Mouse (Mus musculus): ENCODE measurements at regions not wholly inside any gene's neighbourhood (a gene's known extent, or its start where the extent isn't known, plus 50 kb on each side); places are given as distances from the start of the nearest gene placed in this dataset.

DNA sequence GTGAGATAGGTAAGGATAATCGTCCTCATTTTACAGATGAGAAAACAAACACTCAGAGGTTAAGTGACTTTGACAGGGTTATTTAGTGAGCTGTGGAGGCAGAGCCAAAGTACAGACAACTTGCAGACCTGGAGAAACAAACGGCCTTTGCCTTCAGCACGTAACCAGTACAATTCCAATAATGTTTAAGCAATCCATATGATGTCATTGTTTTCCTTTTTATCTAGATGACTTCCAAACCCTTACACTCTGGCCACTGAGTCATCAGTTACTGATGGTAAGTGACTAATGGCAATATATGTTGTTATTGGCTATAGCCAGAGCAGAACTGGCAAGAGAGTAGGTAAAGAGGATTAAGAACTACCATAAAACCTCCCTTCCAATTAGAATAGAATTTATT, 567.6 kb downstream of the Adgrl2 start:
- H3K27ac ChIP-seq (replicated peaks): no peak overlapping the region
- H3K4me3 ChIP-seq: no peak overlapping the region
- peaks cover 14% of the 10 kb centered on the region for H3K27me3 ChIP-seq
- no peak for ATAC-seq (ENCODE audit: low FRiP score, low read depth)
- H3K4me1 ChIP-seq: peaks cover 13% of the 10 kb centered on the region
- no peaks in the 10 kb centered on the region for H3K9me3 ChIP-seq
- H3K4me2 ChIP-seq (replicated peaks): no peak overlapping the region
- no peak overlapping the region for H3K9ac ChIP-seq (replicated peaks)
- no peaks in the 10 kb centered on the region for H3K36me3 ChIP-seq
- 76% methylated on average over 3 of the region's 3 CpGs for WGBS

DNA sequence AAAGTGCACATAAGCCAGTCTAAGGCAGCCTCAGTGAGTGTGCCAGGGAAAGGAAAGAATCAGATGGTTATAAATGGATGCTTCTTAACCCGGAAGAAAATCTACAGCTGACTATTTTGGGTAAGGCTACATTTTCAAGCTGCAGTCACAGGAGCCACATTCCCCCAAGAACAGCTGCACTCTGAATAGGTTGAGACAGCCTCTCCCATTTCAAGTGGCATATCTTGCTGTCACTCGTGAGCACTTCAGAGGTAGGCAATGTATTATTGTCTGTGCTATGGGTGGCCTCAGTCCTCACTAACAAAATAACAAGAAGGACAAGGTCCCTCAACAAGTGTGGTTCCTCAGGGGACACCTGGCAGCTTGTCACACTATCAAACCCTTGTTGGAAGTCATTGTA, 568.1 kb downstream of the Adgrl2 start:
- Histone ChIP-seq H3K4me3 (no peak overlapping the region), H3K4me2 (replicated peaks) (no peak overlapping the region), H3K36me3 (no peaks in the 10 kb centered on the region), H3K27ac (replicated peaks) (no peak overlapping the region), H3K27me3 (peaks cover 10% of the 10 kb centered on the region), H3K4me1 (peaks cover 16% of the 10 kb centered on the region), H3K9ac (replicated peaks) (no peak overlapping the region), H3K9me3 (no peaks in the 10 kb centered on the region)
- ATAC-seq (ENCODE audit: low FRiP score, low read depth): no peak
- WGBS: 85% methylated on average over 2 of the region's 2 CpGs

DNA sequence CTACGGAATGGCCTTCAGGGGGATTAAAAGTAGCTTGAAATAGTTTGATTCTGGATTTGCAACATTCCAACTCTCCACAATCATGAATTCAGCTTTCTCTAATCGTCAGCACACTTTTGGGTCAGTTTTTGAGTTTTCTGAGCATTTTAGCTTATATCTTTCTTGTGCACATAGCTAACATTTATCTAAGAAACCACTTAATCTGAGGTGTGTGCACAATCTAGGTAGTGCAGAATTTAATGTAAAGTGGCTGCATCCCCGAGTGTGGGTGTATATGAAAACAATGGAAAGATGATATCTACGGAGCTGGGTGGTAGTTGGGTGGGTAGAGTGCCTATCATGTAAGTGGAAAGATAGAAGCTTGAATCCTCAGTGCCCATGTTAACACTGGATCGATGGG, 570.1 kb downstream of the Adgrl2 start:
- Histone ChIP-seq H3K9me3 (no peaks in the 10 kb centered on the region), H3K27ac (replicated peaks) (no peak overlapping the region), H3K9ac (replicated peaks) (no peak overlapping the region), H3K4me3 (no peak overlapping the region), H3K36me3 (no peaks in the 10 kb centered on the region), H3K4me2 (replicated peaks) (no peak overlapping the region), H3K4me1 (peaks cover 16% of the 10 kb centered on the region), H3K27me3 (peaks cover 3% of the 10 kb centered on the region)
- 91% methylated on average over 5 of the region's 5 CpGs for WGBS
- no peak for ATAC-seq (ENCODE audit: low FRiP score, low read depth)

DNA sequence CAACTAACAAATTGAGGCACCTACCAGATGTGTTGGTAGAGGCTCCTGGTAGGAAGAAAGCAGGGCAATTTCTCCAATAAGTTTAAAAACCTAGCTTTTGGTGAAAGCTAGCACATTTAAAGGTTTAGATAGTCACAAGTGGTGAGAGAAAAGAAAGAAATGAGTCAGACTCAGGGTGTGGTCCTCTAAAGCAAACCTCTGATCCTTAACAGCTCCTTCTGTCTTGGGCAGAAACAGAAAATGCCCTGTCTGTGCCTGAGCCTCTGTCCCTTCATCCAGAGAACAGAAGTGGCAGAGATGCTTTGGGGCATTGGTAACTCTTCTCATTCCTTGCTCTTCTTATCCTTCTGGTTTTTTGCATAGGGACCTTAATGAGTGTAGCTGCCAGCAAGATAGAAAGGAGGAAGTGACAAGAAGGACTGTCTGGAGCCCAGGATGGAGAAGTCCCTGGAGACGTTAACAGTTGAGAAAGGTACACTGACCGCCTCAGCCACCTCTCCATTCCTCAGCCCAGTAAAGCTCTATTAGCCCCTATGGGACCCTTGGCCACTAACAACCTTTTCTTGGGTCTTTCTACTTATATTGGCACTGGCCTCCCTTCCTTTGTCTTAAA, 570.8 kb downstream of the Adgrl2 start:
- no peaks in the 10 kb centered on the region for H3K9me3 ChIP-seq
- 85% methylated on average over 2 of the region's 2 CpGs for WGBS

DNA sequence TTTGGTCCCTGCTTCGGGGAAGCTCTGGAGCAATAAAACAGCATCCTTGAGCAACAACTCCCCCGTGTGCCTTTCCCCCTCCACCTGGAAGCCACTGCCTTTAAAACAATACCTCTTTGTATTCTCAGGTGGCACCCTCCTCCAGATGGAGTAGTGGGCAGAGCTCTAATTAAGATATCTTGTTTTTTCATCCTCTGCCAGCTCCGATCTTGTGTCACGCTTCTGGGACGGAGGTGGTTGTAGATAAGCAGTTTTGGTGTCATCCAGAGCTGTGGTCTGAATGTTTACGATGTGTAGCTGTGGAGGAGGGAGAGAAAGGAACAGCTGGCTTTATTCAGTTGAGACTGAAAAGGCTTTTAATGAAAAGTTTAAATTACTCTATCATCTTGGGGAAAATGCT, 572.3 kb downstream of the Adgrl2 start:
- no peak for ATAC-seq (ENCODE audit: low FRiP score, low read depth)
- no peaks in the 10 kb centered on the region for H3K36me3 ChIP-seq
- no peaks in the 10 kb centered on the region for H3K9me3 ChIP-seq
- H3K27ac ChIP-seq (replicated peaks): no peak overlapping the region
- no peaks in the 10 kb centered on the region for H3K27me3 ChIP-seq
- no peak overlapping the region for H3K4me2 ChIP-seq (replicated peaks)
- 22% methylated on average over 6 of the region's 6 CpGs for WGBS
- H3K9ac ChIP-seq (replicated peaks): no peak overlapping the region
- H3K4me3 ChIP-seq: no peak overlapping the region
- H3K4me1 ChIP-seq: peaks cover 7% of the 10 kb centered on the region

More for the DNA sequence above, 570.8 kb downstream of the Adgrl2 start:
- H3K36me3 ChIP-seq: no peaks in the 10 kb centered on the region
- H3K9ac ChIP-seq (replicated peaks): no peak overlapping the region
- H3K27ac ChIP-seq (replicated peaks): no peak overlapping the region
- ATAC-seq (ENCODE audit: low FRiP score, low read depth): no peak
- H3K4me2 ChIP-seq (replicated peaks): no peak overlapping the region
- H3K4me3 ChIP-seq: no peak overlapping the region
- H3K27me3 ChIP-seq: no peaks in the 10 kb centered on the region
- H3K4me1 ChIP-seq: peaks cover 11% of the 10 kb centered on the region

DNA sequence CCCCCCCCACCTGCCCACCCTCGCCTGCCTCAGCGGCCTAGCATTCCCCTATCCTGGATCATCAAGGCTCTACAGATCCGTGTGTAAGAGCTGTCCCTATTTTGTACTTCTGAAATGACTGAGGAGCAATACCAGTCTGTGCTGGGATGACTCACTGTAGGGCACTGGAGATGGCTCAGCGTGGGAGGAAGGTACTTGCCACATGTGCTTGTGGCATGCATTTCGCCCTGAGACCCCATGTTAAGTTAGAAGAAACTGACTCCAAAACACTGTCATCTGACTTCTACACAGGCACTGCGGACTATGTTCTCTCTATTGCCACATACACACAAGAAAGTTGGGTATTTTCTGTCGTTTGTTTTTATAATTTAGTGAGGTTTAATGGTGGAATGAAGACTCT, 574.9 kb downstream of the Adgrl2 start:
- 80% methylated on average over 7 of the region's 7 CpGs for WGBS
- Histone ChIP-seq H3K36me3 (no peaks in the 10 kb centered on the region), H3K4me1 (peaks cover 7% of the 10 kb centered on the region), H3K9me3 (no peaks in the 10 kb centered on the region), H3K9ac (replicated peaks) (no peak overlapping the region), H3K27ac (replicated peaks) (no peak overlapping the region), H3K27me3 (no peaks in the 10 kb centered on the region), H3K4me3 (no peak overlapping the region), H3K4me2 (replicated peaks) (no peak overlapping the region)
- ATAC-seq (ENCODE audit: low FRiP score, low read depth): no peak

DNA sequence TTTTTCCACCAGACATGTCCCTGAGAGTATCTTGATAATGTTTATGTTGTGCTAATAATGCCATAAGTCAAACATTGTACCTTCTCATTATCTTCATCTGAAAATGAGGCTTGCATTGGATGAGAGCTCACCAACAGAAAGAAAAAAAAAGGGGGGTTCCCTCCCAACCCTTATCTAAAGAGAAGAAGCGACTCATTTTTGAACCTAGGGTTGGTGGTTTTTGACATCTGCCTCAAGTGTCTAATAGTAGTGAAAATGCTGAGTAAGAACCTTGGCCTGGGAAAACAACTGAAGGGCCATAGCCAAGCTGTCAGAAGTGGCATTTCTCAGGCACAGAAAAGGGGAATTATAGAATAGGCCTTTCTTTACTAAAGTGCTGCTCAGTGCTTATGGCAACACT, 577.3 kb downstream of the Adgrl2 start:
- Histone ChIP-seq H3K27me3 (no peaks in the 10 kb centered on the region), H3K9me3 (no peaks in the 10 kb centered on the region), H3K36me3 (no peaks in the 10 kb centered on the region), H3K4me2 (replicated peaks) (no peak overlapping the region), H3K9ac (replicated peaks) (no peak overlapping the region), H3K4me3 (no peak overlapping the region), H3K4me1 (peaks cover 5% of the 10 kb centered on the region), H3K27ac (replicated peaks) (no peak overlapping the region)
- WGBS: 78% methylated on average over 1 of the region's 1 CpGs
- no peak for ATAC-seq (ENCODE audit: low FRiP score, low read depth)

DNA sequence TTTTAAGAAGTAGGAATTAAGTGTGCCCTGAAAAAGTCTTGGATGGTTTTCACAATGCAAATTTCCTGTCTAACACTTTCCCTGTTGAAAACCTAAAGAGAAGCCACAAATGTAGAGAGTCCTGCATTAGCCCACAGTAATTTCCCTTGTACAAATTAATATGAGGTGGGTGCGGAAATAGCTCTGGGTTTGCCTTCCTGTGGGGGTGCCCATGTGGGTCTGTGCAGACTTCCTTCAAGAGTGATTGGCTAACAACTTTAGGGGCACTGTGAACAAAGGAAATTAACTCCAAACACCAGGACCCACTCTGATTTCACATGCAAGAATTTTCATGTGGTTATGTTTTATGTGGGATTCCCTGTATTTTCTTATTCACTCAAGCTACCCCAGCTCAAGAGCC, 578.2 kb downstream of the Adgrl2 start:
- no peak overlapping the region for H3K4me2 ChIP-seq (replicated peaks)
- no peak overlapping the region for H3K4me3 ChIP-seq
- no peak overlapping the region for H3K27ac ChIP-seq (replicated peaks)
- WGBS: 79% methylated on average over 1 of the region's 1 CpGs
- H3K9ac ChIP-seq (replicated peaks): no peak overlapping the region
- H3K9me3 ChIP-seq: no peaks in the 10 kb centered on the region
- no peak for ATAC-seq (ENCODE audit: low FRiP score, low read depth)
- no peaks in the 10 kb centered on the region for H3K36me3 ChIP-seq
- no peaks in the 10 kb centered on the region for H3K27me3 ChIP-seq
- H3K4me1 ChIP-seq: no peaks in the 10 kb centered on the region

DNA sequence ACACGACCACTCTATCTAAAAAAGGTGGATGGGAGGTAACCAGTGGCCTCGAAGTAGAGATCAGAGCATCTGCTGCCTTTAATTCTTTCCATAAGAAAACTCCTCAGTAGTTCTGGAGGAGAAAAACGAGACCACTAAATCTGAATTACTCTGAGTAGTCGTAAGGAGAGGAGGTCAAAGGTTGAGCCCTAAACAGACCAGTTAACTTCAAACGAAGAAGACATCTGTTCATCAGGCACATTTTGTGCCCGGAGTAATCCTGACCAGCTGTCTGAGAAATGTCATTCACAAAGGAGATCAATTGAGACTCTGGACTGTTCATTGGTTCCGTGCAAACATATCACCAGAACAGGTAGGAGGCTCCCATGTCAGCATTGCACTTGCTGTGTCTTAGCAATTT, 592.0 kb downstream of the Adgrl2 start:
- no peak for ATAC-seq (ENCODE audit: low FRiP score, low read depth)
- no peaks in the 10 kb centered on the region for H3K9me3 ChIP-seq
- 29% methylated on average over 7 of the region's 7 CpGs for WGBS
- no peak overlapping the region for H3K4me3 ChIP-seq
- H3K27ac ChIP-seq (replicated peaks): no peak overlapping the region
- H3K4me2 ChIP-seq (replicated peaks): no peak overlapping the region
- no peak overlapping the region for H3K9ac ChIP-seq (replicated peaks)
- no peaks in the 10 kb centered on the region; the same call in 1 of the 2 replicates for H3K4me1 ChIP-seq
- H3K27me3 ChIP-seq: no peaks in the 10 kb centered on the region
- no peaks in the 10 kb centered on the region for H3K36me3 ChIP-seq

DNA sequence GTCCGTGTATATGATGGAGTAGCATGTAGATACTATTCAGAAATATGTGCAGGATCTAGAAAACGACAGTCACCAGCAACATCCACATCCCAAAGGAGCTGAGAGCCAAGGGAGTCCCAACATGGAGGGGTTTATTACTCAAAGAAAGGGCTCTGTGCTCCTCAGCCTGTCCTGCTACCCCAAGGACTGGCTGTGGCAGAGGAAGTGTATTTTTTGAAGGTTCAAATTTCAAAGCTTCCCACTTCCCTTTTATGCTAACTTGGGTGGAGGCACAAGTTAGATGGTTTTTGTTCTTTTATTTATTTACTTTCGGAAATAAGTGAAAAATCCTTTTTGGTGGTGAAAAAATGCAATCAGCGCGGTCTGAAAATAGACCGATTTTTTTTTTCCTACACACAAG, 602.8 kb downstream of the Adgrl2 start:
- Histone ChIP-seq H3K9me3 (no peaks in the 10 kb centered on the region), H3K4me1 (peaks cover 2% of the 10 kb centered on the region; the same call in 1 of the 2 replicates), H3K36me3 (no peaks in the 10 kb centered on the region), H3K27me3 (no peaks in the 10 kb centered on the region), H3K4me2 (replicated peaks) (no peak overlapping the region), H3K27ac (replicated peaks) (no peak overlapping the region), H3K4me3 (no peak overlapping the region), H3K9ac (replicated peaks) (no peak overlapping the region)
- no peak for ATAC-seq (ENCODE audit: low FRiP score, low read depth)
- WGBS: 83% methylated on average over 6 of the region's 6 CpGs

DNA sequence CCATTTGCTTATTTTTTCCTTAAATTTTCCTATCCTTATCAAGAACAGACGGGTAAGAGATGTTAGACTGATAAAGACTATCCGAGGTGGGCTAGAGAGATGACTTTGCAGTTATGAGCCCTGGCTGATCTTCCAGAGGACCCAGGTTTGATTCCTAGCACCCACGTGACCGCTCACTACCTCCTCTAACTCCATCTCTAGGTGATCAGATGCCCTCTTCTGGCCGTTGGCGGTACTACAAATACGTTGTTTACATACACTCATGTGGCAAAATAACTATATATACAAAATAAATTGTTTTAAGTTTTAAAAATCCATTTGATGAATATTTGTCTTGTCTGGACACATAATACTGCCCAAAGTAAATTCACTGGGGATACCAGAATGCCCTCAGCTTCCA, 604.6 kb downstream of the Adgrl2 start:
- ATAC-seq (ENCODE audit: low FRiP score, low read depth): no peak
- Histone ChIP-seq H3K36me3 (no peaks in the 10 kb centered on the region), H3K9ac (replicated peaks) (no peak overlapping the region), H3K27me3 (no peaks in the 10 kb centered on the region), H3K27ac (replicated peaks) (no peak overlapping the region), H3K4me3 (no peak overlapping the region), H3K9me3 (no peaks in the 10 kb centered on the region), H3K4me1 (peaks cover 2% of the 10 kb centered on the region; the same call in 1 of the 2 replicates), H3K4me2 (replicated peaks) (no peak overlapping the region)
- 91% methylated on average over 7 of the region's 7 CpGs for WGBS

DNA sequence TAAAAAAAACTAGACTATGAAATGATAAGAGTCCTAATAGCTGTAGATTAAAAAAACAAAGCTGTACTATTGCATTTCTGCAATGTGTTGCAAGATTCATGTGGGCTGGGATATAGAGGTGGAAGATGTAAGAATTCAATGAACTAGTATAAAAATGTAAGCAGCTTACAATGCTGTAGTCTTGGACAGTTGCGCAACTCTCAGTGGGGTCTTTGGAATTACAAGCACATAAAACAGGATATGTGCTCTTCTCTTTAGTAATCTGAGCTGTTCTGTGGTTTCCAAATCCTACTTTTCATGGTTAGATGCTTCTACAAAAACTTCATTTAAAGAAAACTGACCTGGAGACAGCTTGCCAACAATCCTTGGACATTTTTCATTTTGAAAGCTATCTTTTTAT, 609.3 kb downstream of the Adgrl2 start:
- Histone ChIP-seq H3K4me3 (no peak overlapping the region), H3K27me3 (no peaks in the 10 kb centered on the region), H3K9me3 (no peaks in the 10 kb centered on the region), H3K9ac (replicated peaks) (no peak overlapping the region), H3K27ac (replicated peaks) (no peak overlapping the region), H3K4me2 (replicated peaks) (no peak overlapping the region), H3K4me1 (no peaks in the 10 kb centered on the region), H3K36me3 (no peaks in the 10 kb centered on the region)
- WGBS: 81% methylated on average over 1 of the region's 1 CpGs
- no peak for ATAC-seq (ENCODE audit: low FRiP score, low read depth)

DNA sequence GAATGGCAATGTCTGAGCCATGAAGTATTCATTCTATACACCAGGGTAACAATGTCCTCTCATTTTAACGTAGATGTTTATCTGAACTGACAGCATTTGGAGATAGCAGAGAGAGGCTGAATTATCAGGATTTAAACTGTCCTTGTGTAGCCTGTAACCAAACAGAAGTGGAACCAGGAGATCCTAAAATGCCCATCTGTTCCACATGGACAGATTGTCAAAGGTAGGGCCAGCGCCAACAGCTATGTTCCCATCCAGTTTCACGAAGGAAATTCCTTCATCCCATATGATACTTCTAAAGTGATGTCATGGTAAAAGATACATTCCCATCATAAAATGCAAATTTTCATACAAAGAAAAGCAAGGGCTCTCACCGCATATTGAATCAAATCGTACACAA, 627.0 kb downstream of the Adgrl2 start:
- Histone ChIP-seq H3K9ac (replicated peaks) (no peak overlapping the region), H3K27ac (replicated peaks) (no peak overlapping the region), H3K9me3 (no peaks in the 10 kb centered on the region), H3K4me3 (no peak overlapping the region), H3K27me3 (no peaks in the 10 kb centered on the region), H3K4me2 (replicated peaks) (no peak overlapping the region), H3K4me1 (no peaks in the 10 kb centered on the region), H3K36me3 (no peaks in the 10 kb centered on the region)
- 94% methylated on average over 5 of the region's 5 CpGs for WGBS
- ATAC-seq (ENCODE audit: low FRiP score, low read depth): no peak
